Mouse (Mus musculus) splenic B cell, adult 2 months (primary cell): ENCODE results near the gene Aoah.

ENCODE experiments used
- DNase-seq: peaks from one replicate; pipeline ENCODE4 v3.0.0-alpha.2; 2011; ENCODE audit warnings: low read depth, low spot score
- H3K27me3 ChIP-seq: 2 replicates; pipeline ENCODE4 v1.6.1; 2012; ENCODE audit warnings: mild to moderate bottlenecking, low read length, moderate library complexity, mixed read lengths; ENCODE audit not compliant: control insufficient read depth, poor library complexity, insufficient read depth, severe bottlenecking
- H3K36me3 ChIP-seq: 2 replicates; pipeline ENCODE4 v1.6.1; 2012; ENCODE audit warnings: mild to moderate bottlenecking, low read length, moderate library complexity, mixed read lengths; ENCODE audit not compliant: control insufficient read depth, poor library complexity, insufficient read depth, severe bottlenecking

The Aoah gene

DNA sequence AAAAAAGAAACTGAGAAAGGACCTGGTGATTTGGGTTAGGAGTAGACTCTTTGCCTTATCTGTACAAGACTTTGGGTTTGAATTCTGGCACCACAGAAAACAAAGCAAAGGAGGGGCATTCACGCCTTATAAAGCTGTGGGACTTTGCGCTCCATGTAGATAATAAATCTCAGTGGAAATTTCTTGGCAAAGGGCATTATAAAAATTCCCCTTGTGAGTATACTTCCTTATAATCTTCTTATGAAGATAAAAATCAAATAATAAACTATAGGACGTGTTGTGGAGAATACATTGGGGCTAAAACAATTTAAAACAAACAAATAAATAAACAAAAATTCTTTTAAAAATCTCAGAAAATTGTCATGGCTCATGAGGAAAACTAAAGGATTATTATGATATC lies 280.9 kb downstream of the Aoah start, which contains the start of gene Olfr1370:
TSS of gene Olfr1370 (minus strand) at position 101 of the 400 bp plus-strand sequence.
- no peak for DNase-seq
- Histone ChIP-seq H3K27me3 (no peaks in the 10 kb centered on the region), H3K36me3 (no peaks in the 10 kb centered on the region)

DNA sequence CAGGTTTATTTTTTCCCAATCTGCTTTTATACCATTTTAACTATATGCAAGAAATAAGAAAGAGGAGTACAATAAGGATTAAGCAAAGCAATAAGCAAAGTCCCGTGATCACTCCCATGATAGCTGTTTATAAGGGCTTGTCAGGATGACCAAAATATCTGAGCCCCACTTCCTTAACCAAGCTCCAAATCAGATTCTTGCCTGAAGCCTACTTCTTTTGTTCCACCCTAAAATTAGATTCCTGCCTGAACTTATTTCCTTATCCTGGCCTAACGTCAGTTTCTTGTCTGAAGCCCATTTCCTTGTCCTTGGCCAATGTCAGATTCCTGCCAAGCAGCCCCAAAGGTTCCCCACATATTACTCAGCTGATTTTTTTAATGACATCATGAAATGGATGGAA lies 288.8 kb downstream of the Aoah start:
- Histone ChIP-seq H3K27me3 (no peaks in the 10 kb centered on the region), H3K36me3 (no peaks in the 10 kb centered on the region)
- DNase-seq: no peak
